Mouse (Mus musculus) testis, adult 2 months (tissue): Measurements from ENCODE around the gene Man1c1.

Experiments
- CTCF ChIP-seq: fragments of 200-500 bp; IDR thresholded peaks from 2 replicates; pipeline ENCODE4 v1.5.1; 2012; ENCODE audit warnings: low read depth, mild to moderate bottlenecking, inconsistent platforms, low read length, moderate library complexity; ENCODE audit not compliant: control insufficient read depth, insufficient read depth, insufficient replicate concordance
- POLR2A ChIP-seq: fragments of 200-500 bp; IDR thresholded peaks from 2 replicates; pipeline ENCODE4 v1.6.1; 2012; ENCODE audit warnings: low read depth, mild to moderate bottlenecking, inconsistent platforms, low read length, moderate library complexity; ENCODE audit not compliant: control insufficient read depth

DNA sequence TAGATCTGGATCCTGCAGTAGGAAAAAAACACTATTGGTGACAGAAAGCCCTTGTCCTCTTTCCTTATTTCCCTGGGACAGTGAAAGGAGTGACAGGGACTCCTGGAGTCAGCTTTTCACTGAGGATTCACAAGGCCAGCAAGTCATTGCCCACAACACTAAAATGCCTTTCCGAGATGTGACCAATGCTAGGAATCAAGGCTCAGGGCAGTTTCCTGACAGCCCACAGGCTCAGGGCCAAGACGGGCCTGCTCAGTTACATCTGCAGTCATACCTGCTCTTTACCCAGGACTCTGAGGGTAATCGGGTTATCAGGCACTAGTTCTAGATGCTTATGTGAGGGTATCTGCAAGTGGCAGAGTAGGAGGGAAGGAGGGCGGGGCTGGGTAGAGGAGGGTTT lies 180.6 kb downstream of the Man1c1 start:
- TF ChIP-seq CTCF (no peak), POLR2A (no peak)
